ENCODE assay signal across 9 mouse cellular contexts in the genomic region with DNA sequence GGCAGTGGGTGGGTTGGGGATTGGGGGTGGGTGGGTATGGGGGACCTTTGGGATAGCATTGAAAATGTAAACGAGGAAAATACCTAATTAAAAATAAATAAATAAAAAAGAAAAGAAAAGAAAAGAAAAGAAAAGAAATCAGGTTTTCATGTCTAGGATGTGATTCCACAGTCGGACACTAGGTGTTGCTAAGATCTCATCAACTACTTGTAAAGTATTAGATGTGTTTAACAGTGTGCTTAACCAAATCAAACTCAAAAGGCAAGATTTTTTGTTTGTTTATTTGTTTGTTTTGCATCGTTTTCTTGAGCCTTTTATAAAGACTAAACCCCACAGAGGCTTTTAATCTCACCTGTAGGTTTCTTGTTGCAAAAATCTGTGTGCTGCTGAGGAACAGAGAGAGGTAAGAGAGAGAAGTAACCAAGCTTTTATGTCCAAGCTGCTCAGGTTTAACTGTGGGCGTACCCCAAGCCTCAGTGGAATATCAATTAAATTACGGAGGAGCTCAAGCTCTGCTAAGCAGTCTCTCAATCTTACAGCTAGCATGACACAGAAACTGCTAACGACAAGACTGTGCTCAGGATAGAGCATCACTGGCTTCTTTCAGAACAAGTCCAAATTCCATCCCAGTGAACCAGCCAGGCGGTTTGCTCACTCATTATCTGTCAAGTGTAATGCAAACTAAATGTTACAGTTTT. TPM values are rescaled to one million over a fixed set of nuclear protein-coding genes. Genes with fewer than 3 reads are reported as not detected.
DNase-seq lines count a peak whose midpoint lies in the region; ATAC-seq lines count a peak whose summit lies in the region.
"Had no signal": no experiment of that assay in that cellular context is flagged by ENCODE, and none has a peak within 500 bp of the region (broad histone marks: within the 10 kb centered on the region; RNA-seq: fewer than 3 reads in every experiment).

No protein-coding gene starts in this region.

- DNase-seq in kidney, adult 9 months = peak; percentile 2
- no peak for DNase-seq in kidney, adult 18-20 months
- DNase-seq in right cerebral cortex, adult 18-20 months = peak; percentile 7
- no peak for DNase-seq in right cerebral cortex, postnatal 36 days (ENCODE audit: low spot score in 2 of 2)
- no peak for DNase-seq in thymus, postnatal 4 days
- no peak for DNase-seq in urinary bladder, postnatal 10 days (ENCODE audit: low spot score)
- no peak for DNase-seq in spleen, adult 12 weeks (ENCODE audit: low spot score)

- 0 out of 2 replicates have a peak, but pooled peaks cover 3% of the 10 kb centered on the region for H3K4me1 ChIP-seq in hindbrain, embryonic 15.5 days (replicated peaks)

- no peaks in the 10 kb centered on the region for H3K36me3 ChIP-seq in hindbrain, embryonic 15.5 days

- no peak overlapping the region for H3K4me2 ChIP-seq in hindbrain, embryonic 15.5 days
- H3K4me2 ChIP-seq: liver, embryonic 11.5 days had no signal

- no peaks in the 10 kb centered on the region for H3K27me3 ChIP-seq in hindbrain, embryonic 15.5 days

- H3K9ac ChIP-seq in hindbrain, embryonic 15.5 days = no peak overlapping the region

- no peaks in the 10 kb centered on the region for H3K9me3 ChIP-seq in hindbrain, embryonic 15.5 days

- H3K27ac ChIP-seq in hindbrain, embryonic 15.5 days (replicated peaks) = no peak overlapping the region

- ATAC-seq in hindbrain, embryonic 15.5 days (ENCODE audit: low FRiP score, low read depth) = peak; percentile 27; the same call in 1 of the 2 replicates

- H3K4me3 ChIP-seq in hindbrain, embryonic 15.5 days = no peak overlapping the region

- WGBS in hindbrain, embryonic 15.5 days = 41% methylated on average over 7 of the region's 7 CpGs

RNA-seq across cellular contexts. Expression of gene Scn7a, which starts 35.3 kb away (rescaled TPM):
- polyA plus RNA-seq in hindbrain, embryonic 15.5 days (2015; fragmentation: Nextera tagmentation; extraction: Ambion mirVana) = 0.36 and 1.6 TPM in 2 replicates

Comparison
In these comparisons a context has a peak if more than half of its experiments do, and no peak if none do; other contexts are left out.
1. DNase-seq: peak in kidney, adult 9 months (single experiment) and right cerebral cortex, adult 18-20 months (single experiment); none in kidney, adult 18-20 months (single experiment), right cerebral cortex, postnatal 36 days (0 of 2), thymus, postnatal 4 days (single experiment), urinary bladder, postnatal 10 days (single experiment) and spleen, adult 12 weeks (single experiment).